Mouse (Mus musculus) kidney, adult 2 months (tissue): ENCODE measurements at regions not wholly inside any gene's neighbourhood (a gene's known extent, or its start where the extent isn't known, plus 50 kb on each side); places are given as distances from the start of the nearest gene placed in this dataset.

ENCODE experiments used
- CTCF ChIP-seq: fragments of 200-500 bp; conservative IDR thresholded peaks from 2 replicates; pipeline ENCODE4 v1.5.1; 2011; ENCODE audit warnings: low read depth, mild to moderate bottlenecking, control low read depth, low read length, moderate library complexity, mixed read lengths; ENCODE audit not compliant: insufficient read depth, insufficient read length
- POLR2A ChIP-seq: fragments of 200-500 bp; IDR thresholded peaks from one replicate; pipeline ENCODE4 v1.6.1; 2011; ENCODE audit warnings: low read depth, low read length, control low read depth

DNA sequence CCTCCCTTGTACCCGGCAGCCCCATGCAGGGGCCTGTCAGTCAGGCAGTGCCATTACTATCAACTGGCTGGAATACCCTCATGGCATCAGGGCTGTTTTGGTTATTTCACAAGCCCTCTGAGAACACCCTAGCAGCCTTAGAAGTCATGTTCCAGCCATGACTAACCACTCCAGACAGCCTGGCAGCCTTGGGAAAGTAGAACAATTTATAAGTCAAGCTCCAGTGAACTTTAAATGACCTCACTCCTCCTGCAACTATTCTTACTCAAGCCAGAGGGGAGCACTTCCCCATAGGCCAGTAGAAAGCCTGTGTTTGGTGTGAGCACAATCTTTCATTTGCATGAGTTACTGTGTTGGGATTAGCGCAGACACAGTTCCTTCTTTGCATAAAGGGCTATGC is 99.3 kb upstream of the Smad1 start:
- TF ChIP-seq CTCF, result no peak
- TF ChIP-seq POLR2A, result no peak
